Mouse (Mus musculus) heart, postnatal 0 days (tissue): ENCODE data around the gene Sh2d4b.

ENCODE experiments used
- CTCF ChIP-seq: IDR thresholded peaks from 2 replicates; pipeline ENCODE4 v1.5.1; 2016; ENCODE audit warnings: antibody characterized with exemption, control low read depth, low read depth
- EP300 ChIP-seq: IDR thresholded peaks from 2 replicates; pipeline ENCODE4 v1.6.1; 2016; ENCODE audit warnings: antibody characterized with exemption, low read depth

DNA sequence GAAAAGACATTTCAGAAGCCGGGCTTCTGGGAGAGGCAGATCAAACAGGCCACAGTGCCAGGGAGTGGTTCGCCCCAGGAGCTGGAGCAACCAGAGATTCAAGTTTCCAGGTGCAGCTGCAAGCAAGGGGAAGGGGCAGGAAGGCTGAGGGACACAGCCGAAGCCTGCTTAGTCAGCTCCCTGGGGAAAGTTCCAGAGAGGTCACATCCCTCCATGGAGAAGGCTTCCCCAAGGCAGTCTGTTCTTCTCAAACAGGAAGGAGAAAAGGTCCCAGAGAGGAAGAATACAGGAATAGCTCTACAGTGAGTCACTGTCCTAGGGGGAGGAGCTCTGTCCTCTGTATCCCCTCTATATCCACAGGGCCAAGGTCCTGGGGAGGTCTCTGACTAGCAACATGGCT is 21.6 kb upstream of the Sh2d4b start:
- TF ChIP-seq CTCF (no peak), EP300 (no peak)
